7 mouse cellular contexts compared by ENCODE assay signal in the genomic region with DNA sequence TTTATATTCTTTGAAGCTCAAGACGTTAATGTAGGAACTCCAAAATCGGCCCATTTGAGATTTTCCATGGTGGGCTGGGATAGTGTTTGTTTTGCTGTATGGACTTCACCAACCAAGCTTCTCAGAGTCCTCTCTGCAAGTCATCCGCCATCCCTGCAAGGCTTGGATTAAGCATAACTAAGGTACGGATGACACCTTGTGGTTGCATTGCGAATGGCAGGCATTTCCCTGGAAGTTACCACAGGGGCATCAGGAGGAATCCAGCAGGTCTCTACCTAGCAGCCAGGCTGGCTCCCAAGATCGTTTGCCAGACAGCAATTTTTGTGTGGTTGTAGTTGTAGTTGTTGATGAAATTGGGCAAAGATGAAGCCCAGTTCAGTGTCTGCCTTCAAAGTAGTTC. TPM values are rescaled to one million over a fixed set of nuclear protein-coding genes. Genes with fewer than 3 reads are reported as not detected.
DNase-seq lines count a peak whose midpoint lies in the region; ATAC-seq and TF ChIP-seq lines count a peak whose summit lies in the region.

No protein-coding gene starts in this region.

- no peak overlapping the region for H3K9ac ChIP-seq in forebrain, embryonic 13.5 days

- H3K9me3 ChIP-seq in forebrain, embryonic 13.5 days (replicated peaks): no peaks in the 10 kb centered on the region
- H3K9me3 ChIP-seq in hindbrain, embryonic 10.5 days: no peaks in the 10 kb centered on the region

- H3K36me3 ChIP-seq in forebrain, embryonic 13.5 days (ENCODE audit: poor library complexity, severe bottlenecking): no peaks in the 10 kb centered on the region
- no peaks in the 10 kb centered on the region for H3K36me3 ChIP-seq in hindbrain, embryonic 10.5 days
- no peaks in the 10 kb centered on the region for H3K36me3 ChIP-seq in small intestine, adult 2 months (ENCODE audit: control insufficient read depth, insufficient read depth, low read length)

- no peak overlapping the region for H3K4me2 ChIP-seq in forebrain, embryonic 13.5 days

- H3K4me3 ChIP-seq in forebrain, embryonic 13.5 days: no peak overlapping the region
- H3K4me3 ChIP-seq in hindbrain, embryonic 10.5 days: no peak overlapping the region
- no peak overlapping the region for H3K4me3 ChIP-seq in small intestine, adult 2 months (ENCODE audit: low read depth, low read length)

- peaks cover 40% of the 10 kb centered on the region for H3K27me3 ChIP-seq in forebrain, embryonic 13.5 days
- H3K27me3 ChIP-seq in hindbrain, embryonic 10.5 days (ENCODE audit: insufficient read depth, poor library complexity, severe bottlenecking): peaks cover 50% of the 10 kb centered on the region
- H3K27me3 ChIP-seq in small intestine, adult 2 months (ENCODE audit: control insufficient read depth, insufficient read depth, low read length): peaks cover 29% of the 10 kb centered on the region

- H3K4me1 ChIP-seq in forebrain, embryonic 13.5 days: peaks cover 11% of the 10 kb centered on the region
- peaks cover 22% of the 10 kb centered on the region; the same call in 1 of the 2 replicates for H3K4me1 ChIP-seq in hindbrain, embryonic 10.5 days (replicated peaks)
- H3K4me1 ChIP-seq in small intestine, adult 2 months (ENCODE audit: control insufficient read depth, insufficient read depth, insufficient read length, low read length): peaks cover 9% of the 10 kb centered on the region

- no peak overlapping the region for H3K27ac ChIP-seq in forebrain, embryonic 13.5 days
- no peak overlapping the region for H3K27ac ChIP-seq in hindbrain, embryonic 10.5 days
- H3K27ac ChIP-seq in small intestine, adult 2 months (ENCODE audit: insufficient read depth, low read depth, low read length): no peak overlapping the region

- WGBS in forebrain, embryonic 13.5 days: 7% methylated on average over 6 of the region's 6 CpGs
- 8% methylated on average over 6 of the region's 6 CpGs for WGBS in hindbrain, embryonic 10.5 days
- 4% methylated on average over 6 of the region's 6 CpGs for WGBS in small intestine, adult 2 months

- TF ChIP-seq CTCF in small intestine, adult 2 months (IDR thresholded peaks at IDR 0.05; ENCODE audit: extremely low read depth, insufficient read length, insufficient replicate concordance, low read depth, low read length): peak; percentile 86; the same call in 1 of the 2 replicates

- no peak for TF ChIP-seq POLR2A in small intestine, adult 2 months (IDR thresholded peaks at IDR 0.05; ENCODE audit: low read depth, low read length)

- peak; percentile 91 for DNase-seq in R1 (ENCODE audit: low read depth, low spot score)
- DNase-seq in c-Kit-positive CD71-positive TER-119-negative erythroid progenitor cells, embryonic 14.5 days (ENCODE audit: low read depth): peak; percentile 32
- peak; percentile 90 for DNase-seq in hindbrain, embryonic 10.5 days (ENCODE audit: low spot score)
- peak; percentile 89 to 92 for DNase-seq in layer of hippocampus, postnatal 14 days (ENCODE audit: low spot score in 2 of 2)

- peak; percentile 52 for ATAC-seq in forebrain, embryonic 13.5 days
- ATAC-seq in megakaryocyte, adult 5-6 weeks (ENCODE audit: poor library complexity, severe bottlenecking): peak; percentile 80

RNA-seq across cellular contexts. Expression of a gene that starts 2.0 kb away (rescaled TPM):
- polyA plus RNA-seq in forebrain, embryonic 13.5 days (2015; fragmentation: Nextera tagmentation; extraction: Ambion mirVana): 0.40 and 0.65 TPM in 2 replicates
- polyA plus RNA-seq in hindbrain, embryonic 10.5 days (2016; fragmentation: Nextera tagmentation; extraction: Ambion mirVana): 2.6 TPM in 2 replicates
- total RNA-seq in layer of hippocampus, postnatal 14 days (2021): 1 to 10 TPM; 5.8 to 8.0 TPM
- not detected in 2 replicates for total RNA-seq in megakaryocyte, adult 5-6 weeks (2015)
- not detected in 2 replicates for total RNA-seq in megakaryocyte, adult 5-6 weeks (2017)
- polyA plus RNA-seq in small intestine, adult 2 months (2012; rRNA removed): 0.74 and 1.4 TPM in 2 replicates

RNA-seq across cellular contexts. Expression of a gene that starts 18.1 kb away (rescaled TPM):
- polyA plus RNA-seq in forebrain, embryonic 13.5 days (2015; fragmentation: Nextera tagmentation; extraction: Ambion mirVana): 1.6 and 1.9 TPM in 2 replicates
- polyA plus RNA-seq in hindbrain, embryonic 10.5 days (2016; fragmentation: Nextera tagmentation; extraction: Ambion mirVana): 5.4 and 6.6 TPM in 2 replicates
- 1 to 10 TPM; 6.2 to 9.9 TPM for total RNA-seq in layer of hippocampus, postnatal 14 days (2021)
- total RNA-seq in megakaryocyte, adult 5-6 weeks (2015): 0.07 TPM in 1 of 2 replicates, not detected in the other
- 0.04 TPM in 2 replicates for total RNA-seq in megakaryocyte, adult 5-6 weeks (2017)
- polyA plus RNA-seq in small intestine, adult 2 months (2012; rRNA removed): 4.0 and 4.6 TPM in 2 replicates

Comparison
In these comparisons a context has a peak if more than half of its experiments do, and no peak if none do; other contexts are left out.
1. DNase-seq: peak in every context shown above with its lines; median percentile 91 in R1; 90 in layer of hippocampus, postnatal 14 days; 90 in hindbrain, embryonic 10.5 days; 32 in c-Kit-positive CD71-positive TER-119-negative erythroid progenitor cells, embryonic 14.5 days.